Mouse (Mus musculus) stomach, embryonic 16.5 days (tissue): Measurements from ENCODE around the gene Naa80. TPM values are rescaled to one million over a fixed set of nuclear protein-coding genes. Genes with fewer than 3 reads are reported as not detected.
A peak's percentile ranks its signal among the peaks of the same experiment; 100 is the strongest.

ENCODE experiments used
- ATAC-seq: fragments of 200-750 bp; cut with Nextera tagmentation; 2 replicates; pipeline ENCODE4 v1.8.0; 2017; ENCODE audit warnings: moderate number of reproducible peaks, moderate TSS enrichment; ENCODE audit not compliant: insufficient read depth, low FRiP score
- H3K27ac ChIP-seq: fragments of 300-500 bp; sonication (generic); 2 replicates; pipeline ENCODE4 v1.5.1; 2014; ENCODE audit warnings: low read length
- H3K27me3 ChIP-seq: fragments of 300-500 bp; sonication (generic); 2 replicates; pipeline ENCODE4 v1.6.1; 2014; ENCODE audit warnings: low read length, control low read depth, mixed read lengths; ENCODE audit not compliant: control insufficient read depth, insufficient read depth
- H3K36me3 ChIP-seq: fragments of 300-500 bp; sonication (generic); 2 replicates; pipeline ENCODE4 v1.6.1; 2014; ENCODE audit warnings: low read length; ENCODE audit not compliant: control insufficient read depth, insufficient read depth
- H3K4me1 ChIP-seq: fragments of 300-500 bp; sonication (generic); 2 replicates; pipeline ENCODE4 v1.6.1; 2014; ENCODE audit warnings: low read length, control low read depth, mixed read lengths; ENCODE audit not compliant: control insufficient read depth, insufficient read depth
- H3K4me2 ChIP-seq: fragments of 300-500 bp; sonication (generic); 2 replicates; pipeline ENCODE4 v1.6.1; 2014; ENCODE audit warnings: low read depth, low read length, mixed read lengths
- H3K4me3 ChIP-seq: fragments of 300-500 bp; sonication (generic); replicated peaks from 2 replicates; pipeline ENCODE4 v1.5.1; 2014; ENCODE audit warnings: mild to moderate bottlenecking, low read length
- H3K9ac ChIP-seq: fragments of 300-500 bp; sonication (generic); 2 replicates; pipeline ENCODE4 v1.6.1; 2014; ENCODE audit warnings: low read length
- H3K9me3 ChIP-seq: fragments of 300-500 bp; sonication (generic); replicated peaks from 2 replicates; pipeline ENCODE4 v1.6.1; 2016; ENCODE audit warnings: low read length, control low read depth; ENCODE audit not compliant: control insufficient read depth
- WGBS: fragments of 180-500 bp; shearing (Covaris S2); extraction: QIAGEN DNeasy Blood & Tissue Kit; methylation state at CpG from one replicate; pipeline ENCODE4 v1.1.7; 2014; 5-methylcytosine and 5-hydroxymethylcytosine counted together
- polyA plus RNA-seq: library from polyadenylated mRNA; unstranded; fragments of >200 nt; fragmentation: Nextera tagmentation; extraction: Ambion mirVana; gene quantifications from 2 replicates; pipeline ENCODE4 v1.2.1, GENCODE M21; 2015

Gene Naa80
- polyA plus RNA-seq, 1 experiment from 2014 or later, result 17.4 TPM

GRCm38 (mm10) chr9:107575579-107576356, 2.9 kb upstream of the Naa80 start:
- Histone ChIP-seq H3K36me3 (peaks cover 15% of the 10 kb centered on the region), H3K4me3 (no peak overlapping the region), H3K27ac (peak overlapping the region; percentile 89), H3K9ac (peak overlapping the region; percentile 67; the same call in 1 of the 2 replicates), H3K4me1 (peaks cover 38% of the 10 kb centered on the region), H3K4me2 (peak overlapping the region; percentile 56), H3K9me3 (no peaks in the 10 kb centered on the region), H3K27me3 (no peaks in the 10 kb centered on the region)
- WGBS, result 62% methylated on average over 14 of the region's 14 CpGs
- ATAC-seq, result peak; percentile 76

DNA sequence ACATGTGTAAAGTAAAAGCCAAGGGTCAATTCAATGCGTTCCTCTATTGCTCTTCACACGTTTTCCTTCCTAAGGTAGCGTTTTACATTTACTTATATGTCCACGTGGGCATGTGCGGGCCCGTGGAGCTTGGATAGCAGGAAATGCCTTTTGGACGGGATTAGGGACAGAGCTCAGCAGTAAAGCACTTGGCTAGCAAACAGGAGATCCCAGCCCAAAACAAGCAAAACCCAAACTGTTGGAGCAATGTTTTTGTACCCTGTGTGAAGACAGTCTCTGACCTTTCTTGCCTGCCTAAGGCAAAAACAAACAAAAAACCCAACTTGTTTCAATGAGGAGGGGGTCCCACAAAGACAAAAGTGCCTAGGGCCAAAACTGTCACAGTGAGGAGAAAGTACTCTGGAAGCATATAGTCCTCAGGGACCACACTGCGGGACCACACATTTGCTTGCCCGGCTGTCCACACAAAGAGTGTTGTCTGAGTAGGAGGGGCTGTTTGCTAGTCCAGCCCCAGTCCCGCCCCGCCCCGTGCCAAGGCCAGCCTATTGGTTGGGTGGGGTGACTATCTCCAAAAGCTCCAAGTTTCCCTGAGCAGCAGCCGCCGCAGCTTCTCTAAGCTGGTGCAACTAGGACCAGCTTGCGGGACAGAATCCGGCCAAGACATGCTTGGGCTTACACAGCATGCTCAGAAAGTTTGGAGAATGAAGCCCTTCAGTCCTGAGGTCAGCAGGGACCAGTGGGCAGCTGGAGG, 2.2 kb upstream of the Naa80 start, which contains the start of gene Hyal1:
Gene Hyal1, plus strand, starts transcription at position 571 of the 751 bp plus-strand sequence.
- peaks cover 30% of the 10 kb centered on the region for H3K4me1 ChIP-seq
- H3K27me3 ChIP-seq, result no peaks in the 10 kb centered on the region
- H3K4me2 ChIP-seq, result peak within 1 kb of the TSS; percentile 56
- H3K36me3 ChIP-seq, result peaks cover 15% of the 10 kb centered on the region
- peak within 1 kb of the TSS; percentile 67 for H3K9ac ChIP-seq
- 12% methylated on average over 16 of the region's 16 CpGs for WGBS
- H3K27ac ChIP-seq, result peak within 1 kb of the TSS; percentile 89
- no peaks in the 10 kb centered on the region for H3K9me3 ChIP-seq
- H3K4me3 ChIP-seq, result peak within 1 kb of the TSS; percentile 46
- ATAC-seq, result peak; percentile 76

DNA sequence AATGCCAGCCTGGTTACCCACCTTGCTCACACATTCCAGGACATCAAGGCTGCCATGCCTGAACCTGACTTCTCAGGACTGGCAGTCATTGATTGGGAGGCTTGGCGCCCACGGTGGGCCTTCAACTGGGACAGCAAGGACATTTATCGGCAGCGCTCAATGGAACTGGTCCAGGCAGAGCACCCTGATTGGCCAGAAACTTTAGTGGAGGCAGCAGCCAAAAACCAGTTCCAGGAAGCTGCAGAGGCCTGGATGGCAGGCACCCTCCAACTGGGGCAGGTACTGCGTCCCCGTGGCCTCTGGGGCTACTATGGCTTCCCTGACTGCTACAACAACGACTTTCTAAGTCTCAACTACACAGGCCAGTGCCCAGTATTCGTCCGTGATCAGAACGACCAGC, 816 bp upstream of the Naa80 start:
- Histone ChIP-seq H3K4me1 (peaks cover 28% of the 10 kb centered on the region), H3K27me3 (no peaks in the 10 kb centered on the region), H3K4me2 (peak overlapping the region; percentile 56), H3K27ac (no peak overlapping the region), H3K36me3 (peaks cover 7% of the 10 kb centered on the region; the same call in 1 of the 2 replicates), H3K9me3 (no peaks in the 10 kb centered on the region), H3K9ac (peak overlapping the region; percentile 67; the same call in 1 of the 2 replicates), H3K4me3 (peak overlapping the region; percentile 4; the same call in 1 of the 2 replicates)
- WGBS, result 88% methylated on average over 10 of the region's 10 CpGs
- no peak for ATAC-seq

- Histone ChIP-seq H3K9me3 (no peaks in the 10 kb centered on the region), H3K27ac (peak overlapping the region; percentile 94), H3K9ac (0 out of 2 replicates have a peak overlapping the region, but pooled peaks have one; percentile 13), H3K27me3 (no peaks in the 10 kb centered on the region), H3K4me1 (peaks cover 28% of the 10 kb centered on the region), H3K4me2 (no peak overlapping the region), H3K4me3 (no peak overlapping the region), H3K36me3 (no peaks in the 10 kb centered on the region; the same call in 1 of the 2 replicates)
- 90% methylated on average over 14 of the region's 14 CpGs for WGBS
- ATAC-seq, result no peak
Measured at GRCm38 (mm10) chr9:107579023-107579900, 575 bp downstream of the Naa80 start.

GRCm38 (mm10) chr9:107580501-107581317, 2.0 kb downstream of the Naa80 start, which contains the start of gene Hyal3:
Gene Hyal3, plus strand, starts transcription at chr9:107580818.
- H3K9ac ChIP-seq, result peak within 1 kb of the TSS; percentile 75
- ATAC-seq, result peak; percentile 67
- no peaks in the 10 kb centered on the region for H3K9me3 ChIP-seq
- H3K4me3 ChIP-seq, result peak within 1 kb of the TSS; percentile 55
- WGBS, result under 1% methylated on average over 32 of the region's 32 CpGs
- peak within 1 kb of the TSS; percentile 62 for H3K4me2 ChIP-seq
- H3K27ac ChIP-seq, result peak within 1 kb of the TSS; percentile 94
- H3K36me3 ChIP-seq, result no peaks in the 10 kb centered on the region; the same call in 1 of the 2 replicates
- H3K4me1 ChIP-seq, result peaks cover 28% of the 10 kb centered on the region
- H3K27me3 ChIP-seq, result no peaks in the 10 kb centered on the region

DNA sequence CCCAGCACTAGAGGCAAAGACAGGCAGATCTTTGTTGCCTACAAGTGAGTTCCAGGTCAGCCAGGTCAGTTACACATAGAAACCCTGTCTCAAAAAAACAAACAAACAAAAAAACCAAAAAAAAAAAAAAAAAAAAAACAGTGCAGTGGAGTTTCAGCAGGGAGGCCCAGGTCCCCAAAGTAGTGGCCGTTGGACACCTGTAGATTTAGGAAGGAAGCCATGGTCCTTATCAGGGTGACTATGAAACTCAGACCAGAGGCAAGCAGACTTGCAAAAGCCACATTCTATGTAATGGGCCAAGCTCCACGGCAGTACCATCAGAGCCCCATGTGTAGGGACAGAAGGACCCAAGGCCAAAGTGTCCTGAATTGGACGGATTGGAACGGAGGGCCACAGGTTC, 2.9 kb downstream of the Naa80 start:
- no peaks in the 10 kb centered on the region for H3K9me3 ChIP-seq
- H3K4me2 ChIP-seq, result peak overlapping the region; percentile 62
- peak overlapping the region; percentile 55 for H3K4me3 ChIP-seq
- peaks cover 23% of the 10 kb centered on the region for H3K4me1 ChIP-seq
- no peaks in the 10 kb centered on the region; the same call in 1 of the 2 replicates for H3K36me3 ChIP-seq
- H3K27me3 ChIP-seq, result no peaks in the 10 kb centered on the region
- H3K9ac ChIP-seq, result peak overlapping the region; percentile 75
- ATAC-seq, result no peak
- WGBS, result 66% methylated on average over 4 of the region's 4 CpGs
- H3K27ac ChIP-seq, result peak overlapping the region; percentile 94; the same call in 1 of the 2 replicates

DNA sequence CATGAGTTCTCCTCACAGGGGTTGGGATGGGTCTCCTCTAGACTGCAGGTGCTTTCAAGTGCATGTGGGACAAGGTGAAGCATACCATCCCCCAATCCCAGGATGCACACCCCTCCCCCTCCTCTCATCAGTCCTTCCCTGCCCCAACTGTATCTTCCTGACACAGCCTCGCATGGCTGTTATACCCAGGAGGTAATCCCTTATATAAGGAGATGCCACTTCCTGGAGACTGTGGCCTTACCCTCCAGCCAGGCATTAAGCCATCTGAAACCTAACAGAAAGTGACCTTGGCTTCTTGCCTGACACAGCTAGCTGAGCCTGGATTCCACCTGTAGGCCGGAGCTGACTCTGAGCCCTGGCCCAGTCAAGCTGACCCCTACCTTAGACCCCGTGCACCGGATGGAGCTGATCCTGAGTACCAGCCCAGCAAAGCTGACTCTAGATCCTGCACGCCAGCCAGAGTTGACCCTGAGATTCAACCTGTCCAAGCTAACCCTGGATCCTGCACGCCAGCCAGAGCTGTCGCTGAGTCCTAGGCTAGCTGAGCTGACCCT, 3.9 kb downstream of the Naa80 start:
- Histone ChIP-seq H3K27me3 (no peaks in the 10 kb centered on the region), H3K9me3 (no peaks in the 10 kb centered on the region), H3K9ac (no peak overlapping the region), H3K4me1 (peaks cover 16% of the 10 kb centered on the region; the same call in 1 of the 2 replicates), H3K27ac (no peak overlapping the region), H3K4me3 (no peak overlapping the region), H3K36me3 (no peaks in the 10 kb centered on the region; the same call in 1 of the 2 replicates), H3K4me2 (no peak overlapping the region)
- WGBS, result 83% methylated on average over 7 of the region's 7 CpGs
- ATAC-seq, result no peak
